In genomic region chr5:114474741-114475491, GRCm38 (mm10) we compare ENCODE assay signal across 11 mouse cellular contexts. TPM values are rescaled to one million over a fixed set of nuclear protein-coding genes. Genes with fewer than 3 reads are reported as not detected.
DNase-seq lines count a peak whose midpoint lies in the region; ATAC-seq and TF ChIP-seq lines count a peak whose summit lies in the region.
"Had no signal": no experiment of that assay in that cellular context is flagged by ENCODE, and none has a peak within 500 bp of the region (broad histone marks: within the 10 kb centered on the region; RNA-seq: fewer than 3 reads in every experiment).

No protein-coding gene starts in this region.

- no peak for TF ChIP-seq EP300 in heart, adult 2 months (IDR thresholded peaks at IDR 0.05; ENCODE audit: insufficient read depth, low read depth, low read length)

- intact Hi-C loops in heart, adult 2 months (cut with DNase I) = no loop called here

- no peaks in the 10 kb centered on the region for H3K27me3 ChIP-seq in neural tube, embryonic 12.5 days (replicated peaks)
- no peaks in the 10 kb centered on the region; the same call in 1 of the 2 replicates for H3K27me3 ChIP-seq in heart, adult 2 months (ENCODE audit: control insufficient read depth, insufficient read depth, low read length)

- H3K36me3 ChIP-seq in neural tube, embryonic 12.5 days = no peaks in the 10 kb centered on the region
- H3K36me3 ChIP-seq in heart, adult 2 months (ENCODE audit: control insufficient read depth, insufficient read depth, low read length) = no peaks in the 10 kb centered on the region

- no peak for TF ChIP-seq POLR2A in heart, adult 2 months (IDR thresholded peaks at IDR 0.05; ENCODE audit: insufficient read depth, low read depth, low read length)

- WGBS in neural tube, embryonic 12.5 days = 38% methylated on average over 35 of the region's 35 CpGs
- WGBS in heart, adult 2 months = 66% methylated on average over 35 of the region's 35 CpGs

- H3K4me3 ChIP-seq in neural tube, embryonic 12.5 days = no peak overlapping the region
- H3K4me3 ChIP-seq in layer of hippocampus, adult 2 months = no peak overlapping the region
- H3K4me3 ChIP-seq in heart, adult 2 months = no peak overlapping the region
- H3K4me3 ChIP-seq: megakaryocyte, embryonic 14.5 days had no signal

- H3K4me1 ChIP-seq in neural tube, embryonic 12.5 days = peaks cover 9% of the 10 kb centered on the region; the same call in 1 of the 2 replicates
- no peaks in the 10 kb centered on the region for H3K4me1 ChIP-seq in heart, adult 2 months (ENCODE audit: control insufficient read depth, insufficient read depth, low read length)

- no peaks in the 10 kb centered on the region for H3K79me2 ChIP-seq in heart, adult 2 months (replicated peaks; ENCODE audit: control insufficient read depth, insufficient read depth, low read length)

- DNase-seq in embryo, embryonic 10 days (ENCODE audit: low spot score) = peak; percentile 44
- no peak for DNase-seq in embryo, embryonic 9.5 days (ENCODE audit: extremely low spot score)
- DNase-seq in neural tube, embryonic 10.5 days (ENCODE audit: extremely low spot score, low spot score) = no peak
- peak; percentile 60 to 63 for DNase-seq in layer of hippocampus, adult 2 months (ENCODE audit: low spot score in 2 of 2)
- DNase-seq in retina, postnatal 1 day = peak; percentile 64
- no peak for DNase-seq in adrenal gland, postnatal 14 days
- no peak for DNase-seq in heart, adult 2 months
- DNase-seq: cerebellum, adult 8-10 months; gastrocnemius, postnatal 10 days had no signal

- no peak for TF ChIP-seq CTCF in layer of hippocampus, adult 2 months (conservative IDR thresholded peaks at IDR 0.05)
- TF ChIP-seq CTCF in heart, adult 2 months (IDR thresholded peaks at IDR 0.05) = no peak

- no peak overlapping the region for H3K9ac ChIP-seq in neural tube, embryonic 12.5 days
- H3K9ac ChIP-seq in heart, adult 2 months (ENCODE audit: low read depth, low read length) = no peak overlapping the region

- H3K4me2 ChIP-seq in neural tube, embryonic 12.5 days (replicated peaks) = peak overlapping the region; percentile 25

- H3K27ac ChIP-seq in neural tube, embryonic 12.5 days = no peak overlapping the region
- H3K27ac ChIP-seq in layer of hippocampus, adult 2 months = no peak overlapping the region
- H3K27ac ChIP-seq in heart, adult 2 months = no peak overlapping the region

- no peak for ATAC-seq in neural tube, embryonic 12.5 days (ENCODE audit: low FRiP score, low read depth)

- 0 out of 2 replicates have a peak, but pooled peaks cover 6% of the 10 kb centered on the region for H3K9me3 ChIP-seq in neural tube, embryonic 12.5 days

RNA-seq across cellular contexts. Expression of gene Mvk, which starts 30.8 kb away (rescaled TPM):
- polyA plus RNA-seq in neural tube, embryonic 12.5 days (2016; fragmentation: Nextera tagmentation; extraction: Ambion mirVana) = 58.2 and 58.4 TPM in 2 replicates
- 10 to 100 TPM; 24.8 to 25.7 TPM for total RNA-seq in layer of hippocampus, adult 2 months (2021)
- 22.0 and 23.2 TPM in 2 replicates for total RNA-seq in adrenal gland, postnatal 14 days (2021)
- 10 to 100 TPM in 1 of 2 experiments, 1 to 10 TPM in 1; 9.8 to 10.6 TPM for total RNA-seq in heart, adult 2 months (2021)
- 10.9 and 12.4 TPM in 2 replicates for polyA plus RNA-seq in heart, adult 2 months (2012; rRNA removed)

RNA-seq across cellular contexts. Expression of gene Mmab, which starts 31.1 kb away (rescaled TPM):
- 27.1 and 27.3 TPM in 2 replicates for polyA plus RNA-seq in neural tube, embryonic 12.5 days (2016; fragmentation: Nextera tagmentation; extraction: Ambion mirVana)
- 10 to 100 TPM; 18.6 to 20.4 TPM for total RNA-seq in layer of hippocampus, adult 2 months (2021)
- total RNA-seq in adrenal gland, postnatal 14 days (2021) = 14.6 and 18.0 TPM in 2 replicates
- 10 to 100 TPM; 19.4 to 21.0 TPM for total RNA-seq in heart, adult 2 months (2021)
- 24.7 and 28.2 TPM in 2 replicates for polyA plus RNA-seq in heart, adult 2 months (2012; rRNA removed)

Comparison
In these comparisons a context has a peak if more than half of its experiments do, and no peak if none do; other contexts are left out.
1. DNase-seq: peak in embryo, embryonic 10 days (single experiment), layer of hippocampus, adult 2 months (2 of 2) and retina, postnatal 1 day (single experiment); none in embryo, embryonic 9.5 days (single experiment), neural tube, embryonic 10.5 days (single experiment), adrenal gland, postnatal 14 days (single experiment) and heart, adult 2 months (0 of 2).